Mouse (Mus musculus) intestine, embryonic 14.5 days (tissue): ENCODE measurements around the gene Trmt10b. TPM values are rescaled to one million over a fixed set of nuclear protein-coding genes. Genes with fewer than 3 reads are reported as not detected.

Experiments
- ATAC-seq: fragments of 200-750 bp; cut with Nextera tagmentation; replicated peaks from 2 replicates; pipeline ENCODE4 v1.8.0; 2017; ENCODE audit warnings: low read depth, moderate number of reproducible peaks, moderate TSS enrichment, moderate library complexity; ENCODE audit not compliant: low FRiP score, low TSS enrichment
- DNase-seq: peaks from one replicate; pipeline ENCODE4 v3.0.0-alpha.2; 2018; ENCODE audit warnings: low spot score
- H3K27ac ChIP-seq: fragments of 300-500 bp; sonication (generic); 2 replicates; pipeline ENCODE4 v1.5.1; 2014; ENCODE audit warnings: low read depth, mild to moderate bottlenecking, control low read depth
- H3K27me3 ChIP-seq: fragments of 300-500 bp; sonication (generic); replicated peaks from 2 replicates; pipeline ENCODE4 v1.6.1; 2014; ENCODE audit warnings: low read length, control low read depth; ENCODE audit not compliant: control insufficient read depth, insufficient read depth
- H3K36me3 ChIP-seq: fragments of 300-500 bp; sonication (generic); 2 replicates; pipeline ENCODE4 v1.6.1; 2014; ENCODE audit warnings: low read length, control low read depth; ENCODE audit not compliant: control insufficient read depth, insufficient read depth
- H3K4me1 ChIP-seq: fragments of 300-500 bp; sonication (generic); replicated peaks from 2 replicates; pipeline ENCODE4 v1.6.1; 2014; ENCODE audit warnings: low read length, control low read depth, mixed read lengths; ENCODE audit not compliant: control insufficient read depth, insufficient read depth
- H3K4me2 ChIP-seq: fragments of 300-500 bp; sonication (generic); 2 replicates; pipeline ENCODE4 v1.6.1; 2014; ENCODE audit warnings: low read length
- H3K4me3 ChIP-seq: fragments of 300-500 bp; sonication (generic); 2 replicates; pipeline ENCODE4 v1.5.1; 2014; ENCODE audit warnings: low read depth, low read length, control low read depth, mixed read lengths
- H3K9ac ChIP-seq: fragments of 300-500 bp; sonication (generic); 2 replicates; pipeline ENCODE4 v1.6.1; 2014; ENCODE audit warnings: mild to moderate bottlenecking, low read length
- H3K9me3 ChIP-seq: fragments of 300-500 bp; sonication (generic); 2 replicates; pipeline ENCODE4 v1.6.1; 2016; ENCODE audit warnings: low read length, control low read depth; ENCODE audit not compliant: control insufficient read depth
- WGBS: fragments of 180-500 bp; shearing (Covaris S2); extraction: QIAGEN DNeasy Blood & Tissue Kit; methylation state at CpG from one replicate; pipeline ENCODE4 v1.1.7; 2014; 5-methylcytosine and 5-hydroxymethylcytosine counted together
- polyA plus RNA-seq: library from polyadenylated mRNA; unstranded; fragments of >200 nt; fragmentation: Nextera tagmentation; extraction: Ambion mirVana; gene quantifications from 2 replicates; pipeline ENCODE4 v1.2.1, GENCODE M21; 2014

Trmt10b gene
- polyA plus RNA-seq, 1 experiment from 2014 or later, result 18.8 TPM

DNA sequence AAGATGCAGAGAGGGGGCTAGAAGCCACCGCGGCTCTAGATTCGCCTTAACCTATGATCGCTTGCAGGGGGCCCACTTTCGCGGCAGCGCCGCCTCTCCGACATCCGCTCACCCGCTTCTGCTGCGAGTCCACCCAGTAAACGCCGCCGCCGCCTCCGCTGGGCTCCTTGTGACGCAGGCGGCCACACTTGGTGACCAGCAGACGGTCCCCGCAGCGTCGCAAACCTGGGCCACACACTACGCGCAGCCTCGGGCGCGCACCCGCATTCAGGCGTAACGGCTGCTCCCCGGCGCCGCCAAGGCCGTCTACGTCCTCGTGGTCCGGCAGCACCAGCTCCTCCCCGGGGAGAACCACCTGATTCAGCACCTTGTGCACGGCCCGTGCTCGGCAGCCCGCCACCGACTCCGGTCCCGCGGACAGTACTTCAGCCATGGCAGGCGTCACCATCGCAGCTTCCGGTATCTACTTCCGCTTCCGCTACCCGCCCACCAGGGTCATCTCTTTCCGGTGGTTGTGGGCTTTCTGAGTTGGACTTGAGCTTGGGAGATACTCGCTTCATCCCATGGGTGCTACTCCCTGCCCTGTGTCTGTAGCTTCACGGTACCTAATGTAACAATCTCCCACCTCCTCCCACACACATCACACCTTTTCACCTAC lies 23.4 kb downstream of the Trmt10b start:
- WGBS, result under 1% methylated on average over 56 of the region's 56 CpGs
- DNase-seq (peak; percentile 92), ATAC-seq (peak; percentile 92)
- H3K9me3 ChIP-seq, result no peaks in the 10 kb centered on the region
- peaks cover 9% of the 10 kb centered on the region for H3K4me1 ChIP-seq
- peak overlapping the region; percentile 86 for H3K9ac ChIP-seq
- H3K36me3 ChIP-seq, result peaks cover 30% of the 10 kb centered on the region
- peak overlapping the region; percentile 87 for H3K4me3 ChIP-seq
- H3K4me2 ChIP-seq, result peak overlapping the region; percentile 64
- H3K27ac ChIP-seq, result peak overlapping the region; percentile 87
- H3K27me3 ChIP-seq, result 0 out of 2 replicates have a peak, but pooled peaks cover under 1% of the 10 kb centered on the region

DNA sequence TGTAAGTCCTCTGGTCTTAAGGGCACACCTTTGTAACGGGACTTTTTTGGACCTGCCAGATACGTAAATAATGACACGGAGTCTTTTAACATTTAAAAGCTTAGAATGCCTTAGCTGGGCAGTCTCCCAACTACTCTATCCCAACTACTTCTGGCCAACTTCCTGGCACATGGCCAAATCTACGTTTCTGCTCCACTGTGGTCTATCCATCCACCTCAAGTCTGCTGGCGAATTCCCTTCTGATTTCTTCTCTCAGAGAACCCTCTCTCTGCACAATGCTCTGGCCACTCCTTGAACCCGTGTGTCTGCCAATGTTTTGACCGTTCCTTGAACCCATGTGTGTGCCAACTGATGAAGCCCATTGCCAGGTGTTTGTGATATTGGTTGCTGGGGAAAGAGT lies 34.2 kb downstream of the Trmt10b start:
- 75% methylated on average over 7 of the region's 7 CpGs for WGBS
- ATAC-seq, result no peak
- Histone ChIP-seq H3K4me1 (no peaks in the 10 kb centered on the region), H3K36me3 (no peaks in the 10 kb centered on the region), H3K27ac (no peak overlapping the region), H3K4me2 (no peak overlapping the region), H3K27me3 (no peaks in the 10 kb centered on the region), H3K9ac (no peak overlapping the region), H3K4me3 (no peak overlapping the region), H3K9me3 (no peaks in the 10 kb centered on the region)
- no peak for DNase-seq

DNA sequence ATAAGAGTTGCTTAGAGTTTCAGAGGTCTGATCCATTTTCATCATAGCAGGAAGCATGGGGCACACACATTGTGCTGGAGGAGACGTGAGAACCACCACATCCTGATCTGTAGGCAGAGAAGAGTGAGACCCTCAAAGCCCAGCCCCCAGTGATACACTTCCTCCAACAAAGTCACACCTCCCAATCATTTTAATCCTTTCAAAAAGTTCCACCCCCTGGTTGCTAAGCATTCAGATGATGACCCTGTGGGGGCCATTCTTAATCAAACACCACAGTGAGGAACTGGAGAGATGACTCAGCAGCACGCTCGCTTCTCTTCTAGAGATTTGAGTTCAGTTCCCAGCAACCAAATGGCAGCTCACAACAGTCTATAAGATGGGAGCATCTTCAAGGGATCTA lies 35.5 kb downstream of the Trmt10b start:
- Histone ChIP-seq H3K4me3 (no peak overlapping the region), H3K27me3 (no peaks in the 10 kb centered on the region), H3K4me2 (no peak overlapping the region), H3K4me1 (no peaks in the 10 kb centered on the region), H3K27ac (no peak overlapping the region), H3K9me3 (no peaks in the 10 kb centered on the region), H3K36me3 (no peaks in the 10 kb centered on the region), H3K9ac (no peak overlapping the region)
- DNase-seq, result no peak
- no peak for ATAC-seq
- WGBS, result 56% methylated on average over 3 of the region's 3 CpGs

DNA sequence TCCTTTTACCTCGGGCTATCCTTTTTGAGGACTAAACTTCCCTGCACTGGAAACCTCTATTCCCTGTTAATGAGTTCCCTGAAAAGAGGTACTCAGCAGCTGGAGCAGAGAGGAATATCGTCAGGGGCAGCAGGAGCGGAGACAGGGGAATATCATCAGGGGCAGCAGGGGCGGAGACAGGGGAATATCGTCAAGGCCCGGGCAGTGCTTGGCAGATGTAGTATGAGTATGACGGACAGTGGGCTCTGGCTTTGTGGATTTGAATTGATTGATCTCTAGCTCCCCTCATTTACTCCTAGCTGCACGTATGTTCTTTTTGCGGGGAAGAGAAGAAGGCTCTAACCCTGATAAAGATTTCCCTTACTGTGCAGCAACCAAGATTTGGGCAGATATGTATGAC lies 44.3 kb downstream of the Trmt10b start:
- DNase-seq (no peak), ATAC-seq (no peak)
- Histone ChIP-seq H3K9ac (peak overlapping the region; percentile 92; the same call in 1 of the 2 replicates), H3K4me3 (peak overlapping the region; percentile 97), H3K4me2 (peak overlapping the region; percentile 67), H3K36me3 (peaks cover 8% of the 10 kb centered on the region; the same call in 1 of the 2 replicates), H3K27ac (peak overlapping the region; percentile 98), H3K4me1 (peaks cover 14% of the 10 kb centered on the region; the same call in 1 of the 2 replicates), H3K27me3 (no peaks in the 10 kb centered on the region), H3K9me3 (no peaks in the 10 kb centered on the region)
- 55% methylated on average over 9 of the region's 9 CpGs for WGBS

DNA sequence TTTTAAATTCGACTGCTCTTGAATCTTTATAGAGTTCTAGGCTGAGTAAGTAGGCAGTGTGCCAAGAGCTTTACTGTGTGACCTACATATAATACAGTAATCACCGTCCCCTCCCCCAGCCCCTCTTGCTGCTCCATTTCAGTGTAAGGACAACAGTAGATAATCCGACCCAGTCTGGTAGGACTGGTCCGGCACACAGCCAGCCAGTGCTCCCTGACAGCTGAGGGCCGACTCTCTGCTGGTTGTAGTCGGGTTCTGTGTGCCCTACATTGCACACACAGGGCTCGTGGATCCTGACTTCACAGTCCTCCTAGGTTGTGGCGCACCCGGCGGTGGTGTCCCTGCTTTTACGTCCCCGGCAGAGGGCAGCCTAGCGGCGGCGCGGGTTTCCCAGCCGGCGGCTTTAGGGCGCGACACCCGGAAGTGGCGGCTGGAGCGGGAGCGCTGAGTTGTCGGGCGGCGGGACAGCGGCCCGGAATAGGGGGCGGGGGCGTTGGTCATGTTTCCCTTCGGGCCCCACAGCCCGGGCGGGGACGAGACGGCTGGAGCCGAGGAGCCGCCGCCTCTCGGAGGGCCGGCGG lies 44.8 kb downstream of the Trmt10b start, which contains the start of gene Dcaf10:
TSS of gene Dcaf10 (plus strand) at position 433 of the 581 bp plus-strand sequence.
- no peaks in the 10 kb centered on the region for H3K27me3 ChIP-seq
- H3K9ac ChIP-seq, result peak within 1 kb of the TSS; percentile 92
- peak; percentile 98 for DNase-seq
- no peaks in the 10 kb centered on the region for H3K9me3 ChIP-seq
- H3K4me1 ChIP-seq, result peaks cover 14% of the 10 kb centered on the region; the same call in 1 of the 2 replicates
- H3K4me3 ChIP-seq, result peak within 1 kb of the TSS; percentile 97
- H3K27ac ChIP-seq, result peak within 1 kb of the TSS; percentile 98
- under 1% methylated on average over 42 of the region's 42 CpGs for WGBS
- ATAC-seq, result peak; percentile 93
- H3K36me3 ChIP-seq, result peaks cover 8% of the 10 kb centered on the region; the same call in 1 of the 2 replicates
- peak within 1 kb of the TSS; percentile 67 for H3K4me2 ChIP-seq

DNA sequence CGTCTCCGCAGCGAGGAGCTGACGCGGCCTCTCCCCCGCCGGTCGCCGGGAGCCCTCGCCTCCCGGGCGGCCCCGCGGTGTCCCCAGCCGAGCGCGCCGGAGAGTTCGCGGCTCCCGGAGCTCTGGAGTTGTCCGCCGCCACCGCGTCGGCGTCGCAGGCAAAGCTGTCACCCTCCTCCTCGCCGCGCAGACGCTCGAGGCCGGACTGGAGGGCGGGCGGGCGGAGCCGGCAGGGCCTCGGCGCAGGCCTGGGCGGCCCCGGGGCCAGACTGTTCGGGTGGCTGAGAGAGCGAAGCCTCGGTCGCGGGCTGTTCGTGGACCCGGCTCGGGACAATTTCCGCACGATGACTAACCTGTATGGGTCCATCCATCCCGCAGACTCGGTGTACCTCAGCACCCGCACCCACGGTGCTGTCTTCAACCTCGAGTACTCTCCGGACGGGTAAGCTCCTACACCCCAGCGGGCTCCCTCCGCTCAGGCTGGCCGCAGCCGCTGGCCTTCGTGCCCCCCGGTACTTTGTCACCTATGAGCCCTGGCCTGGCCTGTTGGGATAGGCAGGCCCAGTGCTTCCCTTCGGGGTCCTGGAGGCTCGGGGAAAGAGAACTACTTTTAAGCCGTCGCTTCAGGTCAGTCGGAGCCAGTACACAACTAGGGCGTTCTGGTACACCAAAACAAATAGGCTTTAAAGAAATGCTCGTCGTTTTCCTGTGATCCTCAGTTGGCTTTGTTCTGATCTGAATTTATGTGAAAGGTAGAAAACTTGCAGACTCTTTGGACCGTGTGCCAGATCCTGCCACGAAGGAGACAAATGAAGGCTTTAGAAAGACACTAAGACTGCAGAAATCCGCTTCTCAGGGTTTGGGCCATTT lies 45.6 kb downstream of the Trmt10b start, which contains the start of gene Exosc3:
TSS of gene Exosc3 (minus strand) at position 447 of the 870 bp plus-strand sequence.
- ATAC-seq (peak; percentile 87), DNase-seq (peak; percentile 82)
- under 1% methylated on average over 70 of the region's 76 CpGs for WGBS

DNA sequence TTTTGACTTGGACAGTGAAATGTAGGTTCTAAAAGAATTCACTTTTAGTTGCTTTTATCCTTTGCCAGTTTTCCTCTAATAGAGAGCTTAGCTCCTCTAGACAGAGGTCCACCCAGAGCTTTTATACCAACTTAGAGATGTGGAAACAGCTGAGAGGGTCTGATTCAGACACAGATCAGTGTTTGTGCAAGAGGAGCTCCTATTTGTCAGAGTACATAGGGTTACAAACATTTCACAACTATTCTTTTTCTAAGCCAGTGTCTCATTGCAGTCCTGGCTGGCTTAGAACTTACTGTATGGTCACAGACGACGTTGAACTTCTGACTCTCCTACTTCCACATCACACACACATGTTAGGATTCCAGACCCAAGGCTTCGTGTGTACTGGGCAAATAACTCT lies 59.7 kb downstream of the Trmt10b start:
- H3K27ac ChIP-seq, result no peak overlapping the region
- H3K4me3 ChIP-seq, result no peak overlapping the region
- H3K9me3 ChIP-seq, result no peaks in the 10 kb centered on the region
- H3K9ac ChIP-seq, result no peak overlapping the region
- DNase-seq, result no peak
- H3K4me2 ChIP-seq, result no peak overlapping the region
- no peaks in the 10 kb centered on the region for H3K27me3 ChIP-seq
- no peak for ATAC-seq
- peaks cover 42% of the 10 kb centered on the region for H3K36me3 ChIP-seq
- 85% methylated on average over 3 of the region's 3 CpGs for WGBS
- no peaks in the 10 kb centered on the region for H3K4me1 ChIP-seq

More for the DNA sequence above, 45.6 kb downstream of the Trmt10b start, which contains the start of gene Exosc3:
- Histone ChIP-seq H3K4me2 (peak within 1 kb of the TSS; percentile 67), H3K27me3 (no peaks in the 10 kb centered on the region), H3K27ac (peak within 1 kb of the TSS; percentile 98), H3K36me3 (peaks cover 14% of the 10 kb centered on the region; the same call in 1 of the 2 replicates), H3K4me1 (peaks cover 14% of the 10 kb centered on the region; the same call in 1 of the 2 replicates), H3K4me3 (peak within 1 kb of the TSS; percentile 97), H3K9ac (peak within 1 kb of the TSS; percentile 92), H3K9me3 (no peaks in the 10 kb centered on the region)
